Mouse (Mus musculus) stomach, postnatal 0 days (tissue): Measurements from ENCODE around the gene Cep152.

ENCODE experiments used
- CTCF ChIP-seq: IDR thresholded peaks from 2 replicates; pipeline ENCODE4 v1.5.1; 2016; ENCODE audit warnings: antibody characterized with exemption, low read depth, mild to moderate bottlenecking, moderate library complexity
- EP300 ChIP-seq: optimal IDR thresholded peaks from 2 replicates; pipeline ENCODE3; 2016; ENCODE audit warnings: antibody characterized with exemption

DNA sequence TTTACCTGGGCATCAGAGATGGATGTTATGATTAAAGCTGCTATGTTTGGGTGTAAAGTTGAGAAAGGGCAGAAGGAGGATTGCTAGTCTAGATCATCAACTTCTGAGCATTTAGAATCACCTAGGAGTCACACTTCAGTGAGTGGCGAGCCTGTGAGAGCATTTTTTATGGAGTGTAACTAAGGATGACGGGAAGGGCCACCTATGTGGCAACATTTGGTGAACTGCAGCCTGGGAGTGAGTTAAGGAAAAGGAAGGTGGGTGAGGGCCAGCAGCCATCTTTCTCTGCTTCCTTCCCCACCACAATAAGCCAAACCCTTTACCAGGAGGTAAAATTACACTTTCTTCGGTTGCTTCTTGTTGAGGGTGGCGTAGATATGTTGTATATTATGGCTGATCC lies 33.0 kb downstream of the Cep152 start:
- no peak for TF ChIP-seq EP300
- TF ChIP-seq CTCF = no peak
